In genomic region chr3:98153460-98153859, GRCm38 (mm10) we compare ENCODE assay signal across 28 mouse cellular contexts. TPM values are rescaled to one million over a fixed set of nuclear protein-coding genes. Genes with fewer than 3 reads are reported as not detected.
DNase-seq lines count a peak whose midpoint lies in the region; ATAC-seq lines count a peak whose summit lies in the region.
"Had no signal": no experiment of that assay in that cellular context is flagged by ENCODE, and none has a peak within 500 bp of the region (broad histone marks: within the 10 kb centered on the region; RNA-seq: fewer than 3 reads in every experiment).

No protein-coding gene starts in this region.

- ATAC-seq in limb, embryonic 11.5 days (ENCODE audit: insufficient number of reproducible peaks, low FRiP score, low TSS enrichment, low read depth): no peak
- no peak for ATAC-seq in neural tube, embryonic 15.5 days (ENCODE audit: low FRiP score)
- ATAC-seq: activated CD4-positive, CD25-positive, alpha-beta regulatory T cell, adult 4 months; CD4-positive, CD25-positive, alpha-beta regulatory T cell, adult 4 months; forebrain, embryonic 13.5 days; forebrain, embryonic 15.5 days; Patski had no signal

- H3K27ac ChIP-seq in limb, embryonic 11.5 days (replicated peaks; ENCODE audit: low read depth, low read length): no peak overlapping the region
- H3K27ac ChIP-seq in limb, embryonic 10.5 days: no peak overlapping the region
- H3K27ac ChIP-seq in neural tube, embryonic 15.5 days (replicated peaks): no peak overlapping the region
- H3K27ac ChIP-seq: embryonic facial prominence, embryonic 10.5 days; embryonic facial prominence, embryonic 12.5 days; forebrain, embryonic 13.5 days; forebrain, embryonic 15.5 days had no signal

- peak; percentile 80 for DNase-seq in heart, adult 11 months
- DNase-seq in heart, adult 18-20 months: no peak
- DNase-seq in limb, embryonic 11.5 days (ENCODE audit: low spot score): peak; percentile 18
- no peak for DNase-seq in limb, embryonic 10.5 days (ENCODE audit: low spot score)
- peak; percentile 11 for DNase-seq in neural tube, embryonic 10.5 days (ENCODE audit: extremely low spot score, low spot score)
- DNase-seq: adrenal gland, adult 8-10 months; adrenal gland, postnatal 14 days; adrenal gland, postnatal 36 days; B cell, adult 2 months; cerebellum, adult 11-12 months; cerebellum, adult 2 months; cerebellum, adult 9-10 months; cerebellum, postnatal 10 days; cerebellum, postnatal 25 days had no signal

- H3K4me1 ChIP-seq in limb, embryonic 11.5 days (ENCODE audit: control insufficient read depth, insufficient read depth, low read length): no peaks in the 10 kb centered on the region
- peaks cover 4% of the 10 kb centered on the region; the same call in 1 of the 2 replicates for H3K4me1 ChIP-seq in limb, embryonic 10.5 days
- no peaks in the 10 kb centered on the region for H3K4me1 ChIP-seq in neural tube, embryonic 15.5 days
- H3K4me1 ChIP-seq: embryonic facial prominence, embryonic 10.5 days; embryonic facial prominence, embryonic 12.5 days; forebrain, embryonic 13.5 days; forebrain, embryonic 15.5 days had no signal

- H3K36me3 ChIP-seq in limb, embryonic 11.5 days (ENCODE audit: control insufficient read depth, insufficient read depth, low read length): peaks cover 2% of the 10 kb centered on the region; the same call in 1 of the 2 replicates
- peaks cover 22% of the 10 kb centered on the region for H3K36me3 ChIP-seq in limb, embryonic 10.5 days
- 0 out of 2 replicates have a peak, but pooled peaks cover 3% of the 10 kb centered on the region for H3K36me3 ChIP-seq in neural tube, embryonic 15.5 days
- H3K36me3 ChIP-seq: forebrain, embryonic 15.5 days; G1E had no signal

- H3K4me3 ChIP-seq in limb, embryonic 11.5 days (ENCODE audit: low read depth, low read length): no peak overlapping the region
- H3K4me3 ChIP-seq in limb, embryonic 10.5 days: no peak overlapping the region
- no peak overlapping the region for H3K4me3 ChIP-seq in neural tube, embryonic 15.5 days (replicated peaks)
- H3K4me3 ChIP-seq: embryonic facial prominence, embryonic 10.5 days; embryonic facial prominence, embryonic 12.5 days; forebrain, embryonic 13.5 days; forebrain, embryonic 15.5 days had no signal

- H3K9me3 ChIP-seq in limb, embryonic 11.5 days (ENCODE audit: control insufficient read depth, low read length): no peaks in the 10 kb centered on the region
- no peaks in the 10 kb centered on the region for H3K9me3 ChIP-seq in limb, embryonic 10.5 days (replicated peaks)
- no peaks in the 10 kb centered on the region for H3K9me3 ChIP-seq in neural tube, embryonic 15.5 days (replicated peaks)
- H3K9me3 ChIP-seq: embryonic facial prominence, embryonic 10.5 days; embryonic facial prominence, embryonic 12.5 days; forebrain, embryonic 13.5 days; forebrain, embryonic 15.5 days had no signal

- no peaks in the 10 kb centered on the region for H3K27me3 ChIP-seq in limb, embryonic 11.5 days (ENCODE audit: control insufficient read depth, insufficient read depth, low read length)
- no peaks in the 10 kb centered on the region for H3K27me3 ChIP-seq in limb, embryonic 10.5 days (ENCODE audit: low read depth, poor library complexity, severe bottlenecking)
- no peaks in the 10 kb centered on the region for H3K27me3 ChIP-seq in neural tube, embryonic 15.5 days (replicated peaks)
- H3K27me3 ChIP-seq: CH12.LX; embryonic facial prominence, embryonic 12.5 days; forebrain, embryonic 13.5 days; forebrain, embryonic 15.5 days; Patski had no signal

- H3K4me2 ChIP-seq in limb, embryonic 11.5 days (ENCODE audit: low read depth, severe bottlenecking): no peak overlapping the region
- H3K4me2 ChIP-seq in neural tube, embryonic 15.5 days: no peak overlapping the region
- H3K4me2 ChIP-seq: embryonic facial prominence, embryonic 12.5 days; forebrain, embryonic 13.5 days; forebrain, embryonic 15.5 days had no signal

- no peak overlapping the region for H3K9ac ChIP-seq in limb, embryonic 11.5 days (ENCODE audit: low read length)
- H3K9ac ChIP-seq in neural tube, embryonic 15.5 days (replicated peaks): no peak overlapping the region
- H3K9ac ChIP-seq: embryonic facial prominence, embryonic 12.5 days; forebrain, embryonic 13.5 days; forebrain, embryonic 15.5 days had no signal

RNA-seq across cellular contexts. Expression of gene Adam30, which starts 7.0 kb away (rescaled TPM):
- total RNA-seq in heart, adult 18-20 months (2021): not detected
- polyA plus RNA-seq in limb, embryonic 11.5 days (2014; fragmentation: Nextera tagmentation; extraction: Ambion mirVana): not detected in 2 replicates
- polyA plus RNA-seq in limb, embryonic 10.5 days (2016; fragmentation: Nextera tagmentation; extraction: Ambion mirVana): not detected in 2 replicates
- not detected in 2 replicates for polyA plus RNA-seq in neural tube, embryonic 15.5 days (2015; fragmentation: Nextera tagmentation; extraction: Ambion mirVana)
- total RNA-seq: adrenal gland, adult 18-20 months; adrenal gland, adult 8-10 months; adrenal gland, postnatal 14 days; adrenal gland, postnatal 36 days; CH12.LX had no signal
- polyA plus RNA-seq: activated CD4-positive, CD25-positive, alpha-beta regulatory T cell, adult 4 months; CD4-positive, CD25-positive, alpha-beta regulatory T cell, adult 4 months; cerebellum, adult 2 months; cortical plate, adult 2 months; embryonic facial prominence, embryonic 10.5 days; embryonic facial prominence, embryonic 12.5 days; embryonic facial prominence, embryonic 14.5 days; forebrain, embryonic 11.5 days; forebrain, embryonic 13.5 days; forebrain, embryonic 15.5 days; G1E had no signal

Comparison
In these comparisons a context has a peak if more than half of its experiments do, and no peak if none do; other contexts are left out.
1. DNase-seq: peak in heart, adult 11 months (single experiment), limb, embryonic 11.5 days (single experiment) and neural tube, embryonic 10.5 days (single experiment); none in heart, adult 18-20 months (0 of 2) and limb, embryonic 10.5 days (single experiment).